Mouse (Mus musculus) adipocyte (in vitro differentiated cells): ENCODE measurements around the gene Btbd35f20.
"Not testable (repeated sequence)": the region's sequence is repeated elsewhere in the genome, so short reads cannot be mapped to it uniquely, and the experiment has no call there.

Experiments
- DNase-seq: peaks from one replicate; pipeline ENCODE4 v3.0.0-alpha.2; 2016; ENCODE audit warnings: low spot score

Gene Btbd35f20

GRCm38 (mm10) chrX:4291145-4291544 is at the start of gene Btbd35f20:
Gene Btbd35f20 (minus strand): TSS chrX:4291245.
- DNase-seq, result not testable (repeated sequence)
